Mouse (Mus musculus) gastrocnemius, adult 2 months (tissue): Measurements from ENCODE around the gene Cstf2t. TPM values are rescaled to one million over a fixed set of nuclear protein-coding genes. Genes with fewer than 3 reads are reported as not detected.
A peak's percentile ranks its signal among the peaks of the same experiment; 100 is the strongest.

Experiments used
- DNase-seq: peaks from one replicate; pipeline ENCODE4 v3.0.0; 2022
- H3K27ac ChIP-seq: fragments of 200-600 bp; 2 replicates; pipeline ENCODE4 v1.8.1; 2022; ENCODE audit warnings: mild to moderate bottlenecking
- H3K4me3 ChIP-seq: fragments of 200-600 bp; 2 replicates; pipeline ENCODE4 v1.8.1; 2022; ENCODE audit warnings: mild to moderate bottlenecking, moderate library complexity
- CTCF ChIP-seq: fragments of 200-600 bp; IDR thresholded peaks from 2 replicates; pipeline ENCODE4 v1.8.1; 2022; ENCODE audit warnings: antibody characterized with exemption, mild to moderate bottlenecking, moderate library complexity
- intact Hi-C: fragments of 180-260 bp; cut with DNase I; formaldehyde crosslinking; loops from one replicate; pipeline ENCODE4 v1.15.1; 2025
- long read RNA-seq, 2 experiments: library from polyadenylated mRNA; stranded (forward); transcript quantifications; one replicate each; pipeline ENCODE4 v2.0.0; 2021
- total RNA-seq, 2 experiments: library from RNA; stranded (reverse); gene quantifications; 2 replicates each; pipeline ENCODE4 v1.2.3; 2021

Gene Cstf2t
- 10 to 100 TPM; 17.0 to 22.1 TPM for total RNA-seq
- long read RNA-seq, experiment 1, full-length matches to known transcripts = 50 of 50 reads
- long read RNA-seq, experiment 1, partial matches to known transcripts = 0 of 50 reads
- long read RNA-seq, experiment 1, other reads (novel, unspliced or antisense) = 0 of 50 reads
- long read RNA-seq, experiment 2, full-length matches to known transcripts = 38 of 38 reads
- long read RNA-seq, experiment 2, partial matches to known transcripts = 0 of 38 reads
- long read RNA-seq, experiment 2, other reads (novel, unspliced or antisense) = 0 of 38 reads

GRCm38 (mm10) chr19:31082662-31083429 is at the start of gene Cstf2t:
Gene Cstf2t (plus strand): TSS chr19:31082837.
- H3K27ac ChIP-seq = peak within 1 kb of the TSS; percentile 97

GRCm38 (mm10) chr19:31038951-31039350 is 43.7 kb upstream of the Cstf2t start:
- DNase-seq = no peak
- H3K4me3 ChIP-seq = no peak overlapping the region
- H3K27ac ChIP-seq = no peak overlapping the region
- no peak for TF ChIP-seq CTCF
- intact Hi-C loops = no loop called here

More at GRCm38 (mm10) chr19:31082662-31083429, at the start of gene Cstf2t:
- intact Hi-C loops = no loop called here
- peak; percentile 99 for DNase-seq
- no peak for TF ChIP-seq CTCF
- H3K4me3 ChIP-seq = peak within 1 kb of the TSS; percentile 85

- H3K27ac ChIP-seq = no peak overlapping the region
- no peak for TF ChIP-seq CTCF
- H3K4me3 ChIP-seq = no peak overlapping the region
- intact Hi-C loops = no loop called here
- DNase-seq = no peak
These were observed 41.4 kb upstream of the Cstf2t start for GRCm38 (mm10) chr19:31040948-31041847.

GRCm38 (mm10) chr19:31046601-31047000 is 36.0 kb upstream of the Cstf2t start:
- intact Hi-C loops = no loop called here
- peak; percentile 49 for TF ChIP-seq CTCF
- no peak overlapping the region for H3K4me3 ChIP-seq
- H3K27ac ChIP-seq = no peak overlapping the region
- no peak for DNase-seq

- no peak for DNase-seq
- H3K27ac ChIP-seq = peak overlapping the region; percentile 50; the same call in 1 of the 2 replicates
- intact Hi-C loops = no loop called here
- H3K4me3 ChIP-seq = peak overlapping the region; percentile 17; the same call in 1 of the 2 replicates
- no peak for TF ChIP-seq CTCF
These were observed 17.9 kb upstream of the Cstf2t start for GRCm38 (mm10) chr19:31064740-31065139.

- intact Hi-C loops = no loop called here
- DNase-seq = no peak
- no peak for TF ChIP-seq CTCF
These were observed 17.3 kb upstream of the Cstf2t start for GRCm38 (mm10) chr19:31065206-31065781.

GRCm38 (mm10) chr19:31073959-31074716 is 8.5 kb upstream of the Cstf2t start:
- DNase-seq = no peak
- intact Hi-C loops = no loop called here
- H3K27ac ChIP-seq = peak overlapping the region; percentile 35
- peak overlapping the region; percentile 49 for H3K4me3 ChIP-seq
- no peak for TF ChIP-seq CTCF

More at GRCm38 (mm10) chr19:31065206-31065781, 17.3 kb upstream of the Cstf2t start:
- Histone ChIP-seq H3K4me3 (peak overlapping the region; percentile 17; the same call in 1 of the 2 replicates), H3K27ac (peak overlapping the region; percentile 50; the same call in 1 of the 2 replicates)

- Histone ChIP-seq H3K4me3 (peak overlapping the region; percentile 49), H3K27ac (peak overlapping the region; percentile 35)
- DNase-seq = no peak
- TF ChIP-seq CTCF = no peak
- intact Hi-C loops = no loop called here
These were observed 7.9 kb upstream of the Cstf2t start for GRCm38 (mm10) chr19:31074717-31075063.

GRCm38 (mm10) chr19:31076106-31076505 is 6.5 kb upstream of the Cstf2t start:
- intact Hi-C loops = no loop called here
- no peak overlapping the region for H3K4me3 ChIP-seq
- TF ChIP-seq CTCF = no peak
- no peak for DNase-seq
- no peak overlapping the region for H3K27ac ChIP-seq

GRCm38 (mm10) chr19:31078241-31078640 is 4.4 kb upstream of the Cstf2t start:
- intact Hi-C loops = no loop called here
- no peak overlapping the region for H3K27ac ChIP-seq
- H3K4me3 ChIP-seq = no peak overlapping the region
- no peak for DNase-seq
- TF ChIP-seq CTCF = no peak

GRCm38 (mm10) chr19:31082226-31082625 is 411 bp upstream of the Cstf2t start:
- DNase-seq = no peak
- Histone ChIP-seq H3K27ac (peak overlapping the region; percentile 97), H3K4me3 (peak overlapping the region; percentile 85)
- no peak for TF ChIP-seq CTCF
- intact Hi-C loops = no loop called here

GRCm38 (mm10) chr19:31083761-31084160 is 1.1 kb downstream of the Cstf2t start:
- TF ChIP-seq CTCF = no peak
- Histone ChIP-seq H3K27ac (peak overlapping the region; percentile 97), H3K4me3 (peak overlapping the region; percentile 85)
- peak; percentile 32 for DNase-seq
- intact Hi-C loops = no loop called here
